Mouse (Mus musculus) naive thymus-derived CD4-positive, alpha-beta T cell, adult 2 months (primary cell): Measurements from ENCODE around the gene Sema4g.

Experiments used
- DNase-seq: peaks from one replicate; pipeline ENCODE4 v3.0.0-alpha.2; 2011; ENCODE audit warnings: low read depth

Gene Sema4g

DNA sequence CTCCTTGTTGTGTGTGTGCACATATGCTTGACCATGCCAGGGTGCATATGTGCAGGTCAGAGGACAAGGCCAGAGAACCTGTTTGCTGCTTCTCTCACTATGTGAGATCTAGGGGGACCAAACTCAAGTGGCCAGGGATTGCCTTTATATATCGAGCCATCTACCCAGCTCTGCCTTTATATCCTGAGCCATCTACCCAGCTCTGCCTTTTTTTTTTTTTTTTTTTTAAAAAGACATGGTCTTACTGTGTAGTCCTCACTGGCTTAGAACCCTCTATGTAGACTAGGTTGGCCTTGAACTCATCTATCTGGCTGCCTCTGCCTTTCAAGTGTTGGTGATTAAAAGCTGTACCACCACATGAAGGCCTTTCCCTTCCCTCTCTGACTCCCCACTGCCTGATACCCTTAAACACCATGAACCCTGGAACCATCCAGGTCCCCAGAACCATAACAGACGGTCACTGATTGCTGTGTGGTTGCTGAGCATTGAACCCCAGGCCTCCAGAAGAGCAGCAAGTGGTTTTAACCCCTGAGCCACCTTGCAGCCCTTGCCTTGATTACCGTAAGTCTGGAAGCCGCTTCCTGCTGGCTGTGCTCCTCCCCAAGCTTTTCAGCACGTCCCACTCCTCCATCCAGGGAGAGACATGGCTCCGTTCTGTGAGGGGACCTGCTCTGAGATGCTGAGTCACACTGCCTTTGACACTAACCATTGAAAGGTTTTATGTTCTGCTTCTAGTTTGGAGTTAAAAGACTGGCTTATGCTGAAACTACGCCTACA is 15.0 kb downstream of the Sema4g start:
- no peak for DNase-seq

DNA sequence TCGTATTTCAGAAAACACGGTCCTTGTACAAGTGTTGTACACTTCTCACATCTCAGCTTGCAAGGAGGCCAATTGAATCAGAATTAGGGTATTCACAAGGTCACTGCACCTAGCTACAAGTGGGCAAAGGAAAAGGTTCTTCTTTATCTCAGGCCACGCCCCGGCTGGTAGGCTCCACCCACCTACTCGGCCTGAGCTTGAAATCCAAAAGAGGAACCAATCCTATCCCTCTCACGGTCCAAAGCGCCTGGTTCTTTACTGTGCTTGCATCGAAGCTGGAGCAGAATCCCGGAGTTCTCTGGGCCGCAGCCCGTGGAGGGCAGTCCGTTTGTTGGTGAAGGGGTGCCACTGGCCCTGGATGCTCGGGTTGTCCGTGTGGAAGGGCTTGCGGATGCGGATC is 16.5 kb downstream of the Sema4g start, which contains the start of gene Twnk:
Gene Twnk, plus strand, starts transcription at position 220 of the 400 bp plus-strand sequence.
- peak; percentile 45 for DNase-seq

DNA sequence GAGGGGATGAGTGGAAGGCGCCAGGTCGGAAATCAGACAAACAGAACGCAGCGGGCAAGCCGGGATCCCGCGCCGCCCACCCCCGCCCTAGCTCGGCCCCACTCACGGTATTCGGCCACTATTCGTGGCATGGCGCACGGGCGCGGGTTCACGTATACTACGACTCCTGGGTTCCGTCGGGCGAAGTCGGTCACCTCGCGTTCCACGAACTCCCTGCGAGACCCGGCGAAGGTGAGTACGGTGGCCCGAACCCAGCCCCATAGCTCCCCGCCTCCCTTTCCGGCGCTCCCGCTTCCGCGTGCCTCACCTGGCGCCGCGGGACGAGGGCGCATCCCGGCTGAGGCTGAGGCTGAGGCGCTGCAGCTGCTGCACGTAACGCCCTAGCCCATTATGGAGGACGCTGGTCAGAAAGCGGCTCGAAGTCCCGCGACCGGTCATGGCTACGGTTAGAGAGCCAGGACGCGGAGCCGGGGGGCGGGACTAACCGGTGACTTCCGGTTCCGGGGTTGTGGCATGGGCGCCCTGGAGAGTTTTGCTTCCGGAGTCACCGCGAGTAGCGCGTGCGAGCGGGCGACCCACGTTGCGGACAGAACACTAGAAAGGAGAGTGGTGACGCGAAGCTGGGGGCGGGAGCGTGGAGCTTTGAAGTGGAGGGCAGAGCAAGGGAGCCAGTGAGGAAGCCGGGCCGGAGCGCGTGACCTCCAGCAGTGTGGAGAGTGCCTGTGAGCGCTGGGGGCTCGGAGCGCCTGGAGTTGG is 17.2 kb downstream of the Sema4g start, which contains the start of gene Mrpl43:
Gene Mrpl43, minus strand, starts transcription at position 486 of the 756 bp plus-strand sequence.
- peak; percentile 96 for DNase-seq

DNA sequence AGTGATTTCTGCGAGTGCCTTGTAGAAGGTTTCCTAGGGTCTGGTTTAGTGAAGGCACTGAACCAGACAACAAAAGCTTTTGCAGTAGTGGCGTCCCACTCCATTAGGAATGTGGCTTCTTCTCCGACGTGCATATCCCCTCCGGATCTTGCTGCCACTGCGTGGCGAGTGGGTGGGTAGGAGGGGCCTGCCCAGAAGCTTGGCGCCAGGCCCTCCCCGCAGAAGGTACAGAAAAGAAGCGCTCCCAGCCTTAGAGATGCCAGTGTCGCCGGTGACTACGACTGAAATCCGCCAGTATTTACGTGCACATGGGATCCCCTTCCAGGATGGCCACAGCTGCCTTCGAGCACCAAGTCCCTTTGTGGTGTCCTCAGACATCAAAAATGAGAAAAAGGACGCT is 18.1 kb downstream of the Sema4g start:
- DNase-seq, result no peak

DNA sequence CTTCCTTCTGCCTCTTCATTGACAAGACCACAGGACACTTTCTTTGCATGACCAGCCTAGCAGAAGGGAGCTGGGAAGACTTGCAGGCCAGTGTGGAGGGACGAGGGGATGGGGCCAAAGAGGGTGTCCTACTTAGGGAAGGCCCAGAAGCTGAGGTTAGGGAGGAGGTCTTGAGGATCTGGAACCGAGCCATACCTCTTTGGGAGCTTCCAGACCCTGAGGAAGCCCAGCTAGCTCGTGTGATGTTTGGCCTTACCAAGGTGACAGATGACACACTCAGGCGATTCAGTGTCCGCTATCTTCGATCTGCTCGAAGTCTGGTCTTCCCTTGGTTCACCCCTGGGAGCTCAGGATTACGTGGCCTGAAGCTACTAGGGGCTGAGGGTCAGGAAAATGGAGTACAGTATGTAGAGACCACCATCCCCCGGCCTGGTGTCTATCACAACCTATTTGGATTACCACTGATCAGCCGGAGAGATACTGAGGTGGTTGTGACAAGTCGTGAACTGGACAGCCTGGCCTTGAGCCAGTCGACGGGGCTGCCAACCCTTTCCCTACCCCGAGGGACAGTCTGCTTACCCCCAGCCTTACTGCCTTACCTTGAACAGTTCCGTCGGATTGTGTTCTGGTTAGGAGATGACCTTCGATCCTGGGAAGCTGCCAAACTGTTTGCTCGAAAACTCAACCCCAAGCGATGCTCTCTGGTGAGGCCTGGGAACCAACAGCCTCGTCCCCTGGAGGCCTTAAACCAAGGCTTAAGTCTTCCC is 18.7 kb downstream of the Sema4g start:
- DNase-seq, result no peak

DNA sequence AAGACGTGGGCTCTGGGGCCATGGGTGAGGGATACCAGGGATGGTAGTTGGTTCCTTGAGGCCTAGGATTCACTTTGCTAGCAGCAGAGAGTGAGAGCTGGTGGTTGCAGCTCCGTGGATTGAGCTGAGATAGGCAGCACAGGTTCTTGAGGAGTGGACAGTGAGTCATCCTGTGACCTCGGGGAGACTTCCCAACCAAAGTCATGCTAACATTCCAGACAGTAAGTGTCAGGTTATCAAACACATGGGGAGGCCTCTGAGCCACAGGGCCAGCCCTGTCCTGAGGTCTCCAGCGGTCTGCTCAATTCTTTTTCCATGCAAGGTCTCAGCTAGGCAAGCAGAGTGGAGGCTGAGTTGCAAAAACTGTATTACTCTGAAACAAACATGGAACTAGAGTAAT is 21.7 kb downstream of the Sema4g start:
- no peak for DNase-seq

DNA sequence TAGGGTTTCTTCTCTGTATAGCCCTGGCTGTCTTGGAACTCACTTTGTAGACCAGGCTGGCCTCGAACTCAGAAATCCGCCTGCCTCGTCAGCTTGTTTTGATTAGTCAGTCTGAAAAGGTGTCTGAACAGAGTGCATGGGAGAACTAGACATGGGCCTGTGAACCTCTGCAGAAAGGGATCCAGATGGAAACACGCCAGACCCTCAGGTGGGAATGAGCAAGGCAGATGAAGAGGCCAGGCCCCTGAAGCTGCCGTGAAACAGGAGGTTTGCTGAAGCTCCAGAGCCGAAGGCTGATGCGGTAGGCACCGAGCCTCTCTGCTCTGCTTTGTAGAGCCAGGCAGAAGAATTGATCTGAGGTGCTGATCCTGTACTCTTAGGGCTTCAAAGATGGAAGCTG is 23.3 kb downstream of the Sema4g start:
- no peak for DNase-seq

DNA sequence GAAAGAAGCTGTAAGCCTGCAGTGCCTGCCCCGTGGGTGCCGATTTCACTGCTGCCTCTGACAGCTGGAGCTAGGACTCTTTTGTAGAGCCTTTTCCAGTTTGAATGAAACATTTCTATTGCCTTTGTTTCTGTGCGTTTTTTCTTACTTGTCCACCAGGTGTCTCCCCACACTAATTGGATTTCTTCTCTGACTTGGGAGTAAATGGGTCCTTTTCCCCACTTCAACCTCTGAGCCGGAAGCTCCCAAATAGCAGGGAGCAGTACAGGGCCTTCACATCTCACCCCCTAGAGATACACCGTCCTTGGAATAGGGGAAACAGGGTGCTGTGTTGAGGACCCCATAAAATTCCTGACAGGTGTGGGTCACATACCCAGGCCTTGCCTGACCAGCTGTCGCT is 23.7 kb downstream of the Sema4g start:
- DNase-seq, result peak; percentile 54

DNA sequence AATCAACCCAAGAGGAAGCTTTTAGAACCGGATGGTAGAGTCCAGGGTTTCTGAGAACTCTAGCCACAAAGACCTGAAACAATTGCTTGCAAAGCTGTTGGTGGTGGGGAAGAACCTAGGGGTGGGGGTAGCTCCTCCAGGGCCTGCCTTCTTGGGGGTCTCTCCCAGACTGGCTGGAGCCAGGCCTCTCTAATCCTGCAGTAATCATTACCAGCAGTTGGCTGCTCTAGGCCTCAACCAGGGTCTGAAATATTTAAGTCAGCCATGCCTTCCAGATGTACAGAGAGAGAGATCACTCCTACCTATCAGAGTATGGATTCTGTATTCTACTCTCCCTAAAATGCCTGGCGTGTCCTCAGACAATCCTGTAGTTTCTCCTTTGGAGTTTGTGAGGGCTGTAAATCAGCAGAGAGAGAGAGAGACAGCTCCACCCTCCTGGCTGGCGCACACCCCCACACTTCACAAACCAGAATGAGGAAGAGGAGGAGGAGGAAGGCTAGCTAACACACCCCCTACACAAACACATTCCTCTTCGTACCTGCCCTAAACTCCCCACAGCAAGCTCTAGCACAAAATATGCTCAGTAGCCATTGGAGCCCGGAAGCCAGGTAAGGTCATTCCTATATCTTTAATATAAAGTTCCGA is 24.8 kb downstream of the Sema4g start:
- no peak for DNase-seq

DNA sequence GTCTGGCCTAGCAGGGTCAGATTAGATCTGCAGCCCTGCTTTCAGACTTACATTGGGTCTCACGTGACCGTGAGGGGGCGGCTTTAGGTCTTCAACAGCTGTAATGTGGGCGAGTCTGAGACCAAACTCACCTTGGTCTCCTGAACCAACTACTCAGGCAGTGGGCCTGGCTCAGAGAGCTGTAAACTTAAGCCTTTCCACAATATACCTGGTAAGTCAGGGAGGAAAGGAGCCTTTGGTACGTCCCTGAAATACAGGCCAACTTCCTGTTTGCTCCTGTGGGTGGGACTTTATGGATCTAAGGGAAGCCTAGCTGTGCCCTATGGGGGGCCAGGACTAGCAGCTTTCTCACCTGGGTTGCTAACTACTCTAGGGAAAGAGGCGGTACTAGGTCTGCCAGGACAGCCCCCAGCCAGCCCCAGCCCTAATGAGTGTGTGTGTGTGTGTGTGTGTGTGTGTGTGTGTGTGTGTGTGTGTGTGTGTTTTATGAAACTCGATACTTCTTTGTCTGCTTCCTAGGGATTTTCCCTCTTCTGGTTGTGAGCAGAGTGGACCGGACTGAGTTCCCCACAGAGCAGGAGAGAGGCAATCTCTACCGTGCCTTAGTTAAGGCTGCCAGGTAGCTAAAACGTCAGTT is 25.6 kb downstream of the Sema4g start, which contains the start of gene Lzts2:
Gene Lzts2, plus strand, starts transcription at position 80 of the 637 bp plus-strand sequence.
- DNase-seq, result peak; percentile 56

DNA sequence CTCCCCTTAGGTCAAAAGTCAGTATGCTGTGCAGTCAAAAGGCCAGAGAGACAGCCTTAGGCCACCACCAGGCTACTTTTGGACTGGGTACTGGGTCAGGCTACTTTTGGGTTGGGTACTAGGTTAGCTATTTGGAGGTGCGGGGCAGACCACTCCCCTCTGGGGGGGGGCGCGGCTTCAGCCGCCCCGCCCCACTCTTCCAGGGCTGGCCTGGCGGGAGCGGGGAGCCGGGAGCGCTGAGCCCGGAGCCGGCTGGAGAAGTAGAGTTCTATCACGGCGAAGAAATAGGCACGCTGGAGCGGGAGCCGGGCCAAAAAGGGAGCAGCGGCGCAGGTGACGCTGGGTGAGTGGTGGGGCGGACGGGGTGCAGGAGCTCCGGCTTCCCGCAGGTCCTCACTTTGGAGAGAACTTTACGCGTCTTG is 26.1 kb downstream of the Sema4g start:
- DNase-seq, result no peak

DNA sequence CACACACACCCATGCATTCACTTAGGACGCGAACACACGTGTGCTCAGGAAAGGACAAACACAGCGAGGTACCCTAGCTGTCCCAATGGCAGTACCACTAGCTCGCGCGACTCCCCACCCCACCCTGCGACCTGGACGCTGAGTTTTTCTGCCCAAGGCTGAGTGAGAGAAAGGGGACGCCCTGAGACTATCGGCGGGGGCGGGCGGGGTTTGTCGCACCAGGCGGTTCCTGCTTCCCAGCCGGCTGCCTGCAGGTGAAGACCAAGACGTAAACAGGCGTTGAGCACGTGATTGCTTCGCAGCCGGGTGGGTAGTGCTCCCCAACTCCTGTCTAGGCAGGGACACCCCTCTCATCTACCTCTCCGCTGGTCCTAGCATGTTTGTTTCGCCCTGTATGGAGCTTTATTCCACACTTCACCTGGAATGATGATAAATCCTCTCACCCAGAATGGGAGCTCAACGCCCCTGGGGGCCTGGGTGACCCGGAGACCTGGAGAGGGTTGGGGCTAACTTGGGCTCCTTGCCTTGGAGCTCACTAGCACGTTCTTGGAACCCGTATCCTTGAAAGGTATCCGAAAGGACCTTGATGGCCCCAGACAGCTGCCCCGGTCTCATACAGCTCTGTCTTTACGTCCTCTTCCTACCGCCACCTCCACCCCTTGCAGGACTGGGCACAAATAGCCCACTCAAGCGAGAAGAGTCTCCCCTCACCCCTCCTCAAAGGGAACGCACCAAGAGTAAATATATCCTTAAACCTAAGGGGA is 26.8 kb downstream of the Sema4g start:
- DNase-seq, result peak; percentile 79

DNA sequence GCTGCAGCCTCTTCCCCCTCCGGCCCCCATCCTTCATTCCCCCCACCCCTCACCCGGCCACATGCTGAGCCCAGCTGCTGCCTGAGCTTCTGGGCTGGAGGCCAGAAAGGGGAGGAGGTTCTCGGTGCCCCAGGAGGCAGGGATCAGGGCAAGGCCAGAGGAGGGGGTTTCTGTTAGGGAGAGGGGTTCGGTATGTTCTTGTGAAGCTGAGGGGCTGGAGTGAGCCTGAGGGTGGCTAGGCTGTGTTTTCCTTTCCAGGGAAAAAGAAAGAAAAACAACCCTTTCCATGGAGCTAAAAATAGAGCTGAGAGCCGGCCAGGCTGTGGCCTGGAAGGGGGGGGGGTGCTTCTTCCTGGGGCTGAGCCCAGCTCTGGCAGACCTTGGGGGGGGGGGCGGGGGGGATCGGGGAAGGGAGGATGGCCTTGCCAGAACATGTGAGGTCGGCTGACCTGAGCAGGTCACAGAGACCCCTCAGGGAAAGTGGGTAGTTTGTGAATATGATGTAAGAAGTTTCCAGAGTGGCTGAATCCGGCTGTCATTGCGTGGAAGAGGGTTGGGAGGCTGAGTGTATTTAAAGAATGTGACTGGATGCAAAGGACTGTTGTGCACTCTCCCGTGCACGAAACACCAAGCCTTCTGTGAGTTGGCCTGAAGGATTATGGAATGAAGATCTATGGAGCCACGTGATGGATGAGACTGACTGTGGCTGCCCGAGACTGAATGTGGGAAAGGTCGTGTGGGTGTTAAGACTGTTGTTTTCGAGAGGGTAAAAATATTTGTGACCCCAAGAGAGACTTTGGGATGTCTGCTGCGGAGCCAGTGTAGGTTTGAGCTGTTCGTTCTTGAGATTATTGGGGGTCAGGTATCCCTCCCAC is 27.7 kb downstream of the Sema4g start:
- peak; percentile 51 for DNase-seq

DNA sequence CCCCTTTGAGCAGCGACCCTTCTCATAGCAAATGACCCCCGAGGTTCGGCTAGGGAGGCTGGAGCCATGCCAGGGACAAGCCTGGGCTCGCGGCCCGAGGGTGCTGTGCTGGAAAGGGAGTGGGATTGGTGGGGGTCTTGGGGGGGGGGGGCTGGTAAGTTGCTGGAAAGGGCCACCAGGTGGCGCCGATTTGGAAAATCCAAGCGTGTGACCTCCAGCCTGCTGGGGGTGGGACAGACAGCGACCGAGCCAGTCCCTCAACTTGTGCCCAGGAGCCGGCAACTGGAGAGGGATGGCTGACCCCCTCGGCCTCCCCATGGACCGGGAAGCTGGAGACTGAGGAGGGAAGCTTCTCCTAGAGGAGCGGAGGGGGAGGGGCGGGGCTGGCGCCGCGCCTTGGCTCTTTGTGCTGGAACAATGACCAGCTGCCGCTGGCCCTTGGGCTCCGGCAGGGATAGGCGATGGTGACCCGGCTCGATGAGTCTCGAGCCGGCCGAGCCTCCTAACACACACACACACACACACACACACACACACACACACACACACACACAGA is 28.4 kb downstream of the Sema4g start:
- DNase-seq, result peak; percentile 46

DNA sequence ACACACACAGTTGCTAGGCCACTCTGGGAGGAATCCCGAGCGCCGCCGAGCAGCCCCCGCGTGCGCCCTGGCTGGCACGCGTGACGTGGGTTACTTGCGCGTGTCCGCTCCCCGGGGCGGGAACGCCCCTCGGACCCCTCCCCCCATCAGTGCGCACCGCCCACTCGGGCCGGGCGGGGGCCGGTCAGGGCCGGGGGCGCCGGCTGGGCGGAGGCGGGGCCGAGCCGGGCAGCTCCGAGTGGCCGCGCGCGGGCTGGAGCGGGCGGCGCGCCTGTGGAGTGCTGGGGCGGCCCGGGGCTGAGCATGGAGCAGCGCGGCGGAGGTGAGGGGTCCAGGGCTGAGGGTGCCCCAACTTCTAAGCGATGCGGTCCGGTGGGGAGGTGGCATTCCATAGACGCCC is 29.0 kb downstream of the Sema4g start:
- peak; percentile 53 for DNase-seq

DNA sequence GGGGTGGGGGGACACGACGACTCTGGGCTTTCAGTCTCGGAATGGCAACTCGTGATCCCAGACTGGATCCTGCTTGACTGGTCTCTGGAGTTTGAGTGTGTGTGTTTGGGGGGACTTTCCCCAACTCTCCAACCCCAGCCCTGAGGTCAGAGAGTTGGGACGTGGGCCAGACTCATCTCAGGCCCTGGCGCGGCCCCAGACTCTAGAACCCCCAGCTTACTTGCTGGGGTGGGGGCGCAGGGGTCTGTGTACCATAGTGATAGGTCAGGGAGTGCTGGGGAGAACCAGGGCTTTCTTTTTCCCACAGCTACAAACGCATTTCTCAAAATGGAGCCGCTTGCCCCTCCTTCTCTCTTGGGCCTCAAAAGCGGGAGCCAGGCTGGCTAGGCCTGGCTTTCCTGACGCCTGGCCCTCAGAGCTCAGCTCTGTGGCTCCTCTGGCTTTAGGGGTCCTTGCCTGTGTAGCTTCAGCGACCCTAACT is 29.5 kb downstream of the Sema4g start:
- DNase-seq, result no peak

DNA sequence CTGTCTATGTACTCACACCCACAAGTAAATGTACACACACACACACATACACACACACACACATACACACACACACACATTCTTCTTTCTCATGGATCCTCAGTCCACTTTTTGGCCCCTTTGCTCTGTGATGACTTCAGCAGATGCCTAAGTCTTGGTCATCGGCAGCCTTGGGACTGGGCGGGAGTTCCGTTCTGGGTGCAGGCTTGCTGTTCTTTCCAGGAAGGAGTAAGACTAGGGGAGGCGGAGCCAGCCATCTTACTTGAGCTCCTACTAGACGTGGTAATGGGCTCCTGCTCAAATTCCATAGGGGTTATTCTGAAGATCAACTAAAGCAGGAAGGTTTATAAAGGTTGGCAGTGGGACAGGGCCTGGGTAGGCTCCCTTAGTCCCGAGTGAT is 31.4 kb downstream of the Sema4g start:
- no peak for DNase-seq

DNA sequence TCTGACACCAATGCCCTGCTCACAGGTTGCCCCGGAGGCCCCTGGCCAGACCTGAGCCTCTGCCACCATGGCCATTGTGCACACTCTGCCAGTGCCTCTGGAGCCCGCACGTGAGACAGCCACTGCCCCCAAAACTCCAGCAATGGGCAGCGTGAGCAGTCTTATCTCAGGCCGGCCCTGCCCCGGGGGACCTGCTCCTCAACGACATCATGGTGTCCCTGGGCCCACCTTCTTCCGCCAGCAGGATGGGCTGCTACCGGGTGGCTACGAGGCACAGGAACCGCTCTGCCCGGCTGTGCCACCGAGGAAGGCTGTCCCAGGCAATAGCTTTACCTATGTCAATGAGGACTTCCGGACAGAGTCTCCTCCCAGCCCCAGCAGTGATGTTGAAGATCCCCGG is 32.5 kb downstream of the Sema4g start:
- DNase-seq, result no peak

DNA sequence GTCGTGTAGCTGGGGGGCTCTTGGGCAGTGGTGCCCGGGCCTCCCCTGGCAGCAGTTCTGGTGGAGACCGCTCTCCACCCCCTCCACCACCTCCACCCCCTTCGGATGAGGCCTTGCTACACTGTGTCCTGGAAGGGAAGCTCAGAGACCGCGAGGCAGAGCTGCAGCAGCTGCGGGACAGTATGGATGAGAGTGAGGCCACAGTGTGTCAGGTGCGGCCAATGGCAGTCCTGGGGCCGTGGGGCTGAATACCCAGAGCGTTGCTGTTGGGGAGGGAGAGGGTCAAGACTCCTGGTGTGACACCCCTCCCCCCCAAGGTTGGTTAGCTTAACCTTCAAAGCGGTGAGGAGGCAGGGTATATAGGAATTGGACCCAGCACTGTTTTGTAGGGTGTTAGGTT is 35.1 kb downstream of the Sema4g start:
- DNase-seq, result no peak
